ENCODE assay signal across 23 mouse cellular contexts in the genomic region with DNA sequence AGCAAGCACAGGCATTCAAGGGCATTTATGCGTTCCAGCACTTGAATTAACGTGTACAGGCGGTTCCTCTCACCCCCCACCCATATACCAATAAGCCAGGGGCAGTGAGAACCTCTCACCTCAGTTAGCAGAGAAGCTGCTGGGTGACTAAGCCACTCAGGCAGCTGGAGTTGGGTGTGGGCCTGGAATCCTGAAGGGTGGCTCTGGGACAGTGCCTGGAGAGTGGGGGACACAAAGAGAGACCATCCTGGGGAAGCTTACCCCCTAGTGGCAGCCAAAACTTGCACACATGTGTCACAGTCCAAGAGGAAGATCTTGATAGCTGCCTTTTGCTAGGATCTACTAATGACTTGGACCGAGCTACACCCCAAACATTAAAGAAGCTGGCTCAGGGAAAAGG. TPM values are rescaled to one million over a fixed set of nuclear protein-coding genes. Genes with fewer than 3 reads are reported as not detected.
DNase-seq lines count a peak whose midpoint lies in the region; ATAC-seq and TF ChIP-seq lines count a peak whose summit lies in the region.
"Had no signal": no experiment of that assay in that cellular context is flagged by ENCODE, and none has a peak within 500 bp of the region (broad histone marks: within the 10 kb centered on the region; RNA-seq: fewer than 3 reads in every experiment).

No protein-coding gene starts in this region.

- DNase-seq in hindbrain, postnatal 0 days (ENCODE audit: low spot score) = no peak
- no peak for DNase-seq in lung, postnatal 36 days
- no peak for DNase-seq in MEL (ENCODE audit: low read depth, low spot score)
- DNase-seq in liver, postnatal 0 days = no peak
- no peak for DNase-seq in urinary bladder, postnatal 4 days (ENCODE audit: low spot score in 2 of 2)
- no peak for DNase-seq in frontal cortex, adult 2 months (ENCODE audit: extremely low spot score in 1 of 2, low spot score in 1 of 2)
- DNase-seq: adrenal gland, postnatal 14 days; B cell, adult 2 months; cerebellum, adult 11 months; cerebellum, postnatal 14 days; kidney, adult 18-20 months; kidney, postnatal 10 days; thymus, postnatal 4 days had no signal

- TF ChIP-seq CTCF in hindbrain, postnatal 0 days (IDR thresholded peaks at IDR 0.05; ENCODE audit: low read depth) = peak; percentile 21
- peak in 2 of 3 experiments; percentile 2 to 8; a peak in 1 of 6 replicates for TF ChIP-seq CTCF in MEL (IDR thresholded peaks at IDR 0.05 in 2 of 3, conservative IDR thresholded peaks at IDR 0.05 in 1 of 3; ENCODE audit: control insufficient read depth in 1 of 3, insufficient read depth in 1 of 3, low read depth in 2 of 3, low read length in 3 of 3, poor library complexity in 1 of 3, severe bottlenecking in 1 of 3)
- peak; percentile 28; the same call in 1 of the 2 replicates for TF ChIP-seq CTCF in liver, postnatal 0 days (IDR thresholded peaks at IDR 0.05; ENCODE audit: low read depth)

- no peak for TF ChIP-seq POLR2A in MEL (IDR thresholded peaks at IDR 0.05; ENCODE audit: control insufficient read depth in 1 of 2, insufficient read depth in 1 of 2, low read depth in 1 of 2, low read length in 2 of 2, poor library complexity in 1 of 2)

- H3K4me2 ChIP-seq in hindbrain, postnatal 0 days (ENCODE audit: low read depth, low read length) = no peak overlapping the region
- no peak overlapping the region for H3K4me2 ChIP-seq in hindbrain, embryonic 12.5 days (replicated peaks)
- H3K4me2 ChIP-seq in lung, embryonic 15.5 days = no peak overlapping the region
- H3K4me2 ChIP-seq in liver, postnatal 0 days (ENCODE audit: low read depth, low read length) = no peak overlapping the region
- H3K4me2 ChIP-seq: forebrain, embryonic 15.5 days; heart, embryonic 12.5 days; hindbrain, embryonic 15.5 days; midbrain, embryonic 11.5 days; neural tube, embryonic 13.5 days had no signal

- no peak overlapping the region for H3K9ac ChIP-seq in hindbrain, postnatal 0 days (replicated peaks; ENCODE audit: low read length)
- no peak overlapping the region for H3K9ac ChIP-seq in hindbrain, embryonic 12.5 days
- H3K9ac ChIP-seq in lung, embryonic 15.5 days = no peak overlapping the region
- no peak overlapping the region for H3K9ac ChIP-seq in MEL (ENCODE audit: control insufficient read depth, low read depth, low read length, poor library complexity, severe bottlenecking)
- no peak overlapping the region for H3K9ac ChIP-seq in liver, postnatal 0 days (replicated peaks)
- H3K9ac ChIP-seq: forebrain, embryonic 15.5 days; heart, embryonic 12.5 days; hindbrain, embryonic 15.5 days; neural tube, embryonic 13.5 days had no signal

- no peaks in the 10 kb centered on the region for H3K27me3 ChIP-seq in hindbrain, postnatal 0 days (ENCODE audit: insufficient read depth, low read length)
- 0 out of 2 replicates have a peak, but pooled peaks cover 4% of the 10 kb centered on the region for H3K27me3 ChIP-seq in hindbrain, embryonic 12.5 days
- H3K27me3 ChIP-seq in lung, embryonic 15.5 days = 0 out of 2 replicates have a peak, but pooled peaks cover 3% of the 10 kb centered on the region
- H3K27me3 ChIP-seq in MEL (ENCODE audit: control insufficient read depth in 1 of 2, insufficient read depth in 2 of 2, low read length in 2 of 2) = no peaks in the 10 kb centered on the region
- no peaks in the 10 kb centered on the region for H3K27me3 ChIP-seq in liver, postnatal 0 days (ENCODE audit: insufficient read depth, low read length)
- H3K27me3 ChIP-seq: forebrain, embryonic 15.5 days; hindbrain, embryonic 15.5 days; Patski had no signal

- no peaks in the 10 kb centered on the region for H3K79me2 ChIP-seq in MEL (ENCODE audit: control insufficient read depth, insufficient read depth, low read length, poor library complexity)

- no peaks in the 10 kb centered on the region; the same call in 1 of the 2 replicates for H3K4me1 ChIP-seq in hindbrain, postnatal 0 days (ENCODE audit: insufficient read depth, low read length)
- H3K4me1 ChIP-seq in hindbrain, embryonic 12.5 days = no peaks in the 10 kb centered on the region
- peaks cover 21% of the 10 kb centered on the region for H3K4me1 ChIP-seq in lung, embryonic 15.5 days
- H3K4me1 ChIP-seq in MEL (ENCODE audit: control insufficient read depth in 1 of 2, insufficient read depth in 2 of 2, low read length in 2 of 2) = peaks cover 7 to 14% of the 10 kb centered on the region in 2 experiments
- H3K4me1 ChIP-seq in liver, postnatal 0 days (ENCODE audit: insufficient read depth) = peaks cover 2% of the 10 kb centered on the region
- H3K4me1 ChIP-seq: forebrain, embryonic 15.5 days; hindbrain, embryonic 15.5 days; neural tube, embryonic 13.5 days had no signal

- H3K27ac ChIP-seq in hindbrain, postnatal 0 days = peak overlapping the region; percentile 29; the same call in 1 of the 2 replicates
- no peak overlapping the region for H3K27ac ChIP-seq in hindbrain, embryonic 12.5 days
- peak overlapping the region; percentile 89 for H3K27ac ChIP-seq in lung, embryonic 15.5 days
- H3K27ac ChIP-seq in MEL (ENCODE audit: control insufficient read depth, low read depth, low read length) = no peak overlapping the region
- H3K27ac ChIP-seq in liver, postnatal 0 days (ENCODE audit: low read depth) = no peak overlapping the region
- H3K27ac ChIP-seq: forebrain, embryonic 15.5 days; hindbrain, embryonic 15.5 days; macrophage; neural tube, embryonic 13.5 days had no signal

- no peak overlapping the region for H3K4me3 ChIP-seq in hindbrain, postnatal 0 days (ENCODE audit: low read length)
- no peak overlapping the region for H3K4me3 ChIP-seq in hindbrain, embryonic 12.5 days
- no peak overlapping the region for H3K4me3 ChIP-seq in lung, embryonic 15.5 days
- no peak overlapping the region for H3K4me3 ChIP-seq in MEL (ENCODE audit: control insufficient read depth in 1 of 2, insufficient read depth in 1 of 2, low read depth in 2 of 2, low read length in 2 of 2)
- no peak overlapping the region for H3K4me3 ChIP-seq in liver, postnatal 0 days (ENCODE audit: low read depth, low read length)
- H3K4me3 ChIP-seq: forebrain, embryonic 15.5 days; heart, embryonic 12.5 days; hindbrain, embryonic 15.5 days; neural tube, embryonic 13.5 days had no signal

- 81% methylated on average over 4 of the region's 4 CpGs for WGBS in hindbrain, postnatal 0 days
- 81% methylated on average over 4 of the region's 4 CpGs for WGBS in hindbrain, embryonic 12.5 days
- WGBS in lung, embryonic 15.5 days = 52% methylated on average over 4 of the region's 4 CpGs
- 83% methylated on average over 4 of the region's 4 CpGs for WGBS in liver, postnatal 0 days (ENCODE audit: insufficient replicate concordance)

- no peaks in the 10 kb centered on the region for H3K9me3 ChIP-seq in hindbrain, postnatal 0 days (ENCODE audit: low read length)
- H3K9me3 ChIP-seq in hindbrain, embryonic 12.5 days (replicated peaks) = no peaks in the 10 kb centered on the region
- no peaks in the 10 kb centered on the region for H3K9me3 ChIP-seq in lung, embryonic 15.5 days
- no peaks in the 10 kb centered on the region for H3K9me3 ChIP-seq in MEL (replicated peaks; ENCODE audit: insufficient read depth, low read length)
- no peaks in the 10 kb centered on the region for H3K9me3 ChIP-seq in liver, postnatal 0 days (ENCODE audit: low read length)
- H3K9me3 ChIP-seq: forebrain, embryonic 15.5 days; heart, embryonic 12.5 days; hindbrain, embryonic 15.5 days; neural tube, embryonic 13.5 days had no signal

- H3K36me3 ChIP-seq in hindbrain, postnatal 0 days (ENCODE audit: insufficient read depth, low read length) = peaks cover 38% of the 10 kb centered on the region
- H3K36me3 ChIP-seq in hindbrain, embryonic 12.5 days = peaks cover 38% of the 10 kb centered on the region
- H3K36me3 ChIP-seq in lung, embryonic 15.5 days = peaks cover 28% of the 10 kb centered on the region
- H3K36me3 ChIP-seq in MEL (ENCODE audit: control insufficient read depth in 1 of 2, insufficient read depth in 2 of 2, low read length in 2 of 2) = peaks cover 12 to 15% of the 10 kb centered on the region in 2 experiments
- H3K36me3 ChIP-seq in liver, postnatal 0 days (replicated peaks; ENCODE audit: insufficient read depth, low read length) = peaks cover 24% of the 10 kb centered on the region

- no peak for TF ChIP-seq EP300 in MEL (IDR thresholded peaks at IDR 0.05; ENCODE audit: low read depth in 1 of 2, low read length in 2 of 2)
- no peak for TF ChIP-seq EP300 in liver, postnatal 0 days (IDR thresholded peaks at IDR 0.05; ENCODE audit: low read depth)

- TF ChIP-seq RAD21 in MEL (IDR thresholded peaks at IDR 0.05; ENCODE audit: low read depth, low read length) = no peak

- no peak for ATAC-seq in hindbrain, postnatal 0 days
- ATAC-seq in hindbrain, embryonic 12.5 days (ENCODE audit: low FRiP score) = no peak
- peak; percentile 20; the same call in 1 of the 2 replicates for ATAC-seq in lung, embryonic 15.5 days (ENCODE audit: borderline replicate concordance, extremely low read depth, low FRiP score, low TSS enrichment)
- no peak for ATAC-seq in liver, postnatal 0 days
- ATAC-seq: Patski had no signal

RNA-seq across cellular contexts. Expression of gene Rps6kl1, which starts 14.4 kb away (rescaled TPM):
- total RNA-seq in hindbrain, postnatal 0 days (2014; rRNA removed) = 42.0 TPM in 2 replicates
- 29.3 and 30.8 TPM in 2 replicates for polyA plus RNA-seq in hindbrain, postnatal 0 days (2015; fragmentation: Nextera tagmentation; extraction: Ambion mirVana)
- 7.2 and 7.6 TPM in 2 replicates for polyA plus RNA-seq in hindbrain, embryonic 12.5 days (2016; fragmentation: Nextera tagmentation; extraction: Ambion mirVana)
- polyA plus RNA-seq in lung, embryonic 15.5 days (2015; fragmentation: Nextera tagmentation; extraction: Ambion mirVana) = 1.1 and 1.4 TPM in 2 replicates
- 3.4 and 5.4 TPM in 2 replicates for total RNA-seq in MEL (2012; rRNA removed)
- 1 to 10 TPM in 1 of 2 experiments, not detected in 1; 6.2 TPM for polyA plus RNA-seq in MEL (2012; ENCODE audit: insufficient read depth in 1 of 2, insufficient read length in 2 of 2, low read depth in 1 of 2, low replicate concordance in 2 of 2, missing spikeins in 1 of 2)
- polyA plus RNA-seq in liver, postnatal 0 days (2015; fragmentation: Nextera tagmentation; extraction: Ambion mirVana) = 0.39 and 0.61 TPM in 2 replicates
- 35.6 and 40.1 TPM in 2 replicates for polyA plus RNA-seq in frontal cortex, adult 2 months (2012; rRNA removed)
- polyA plus RNA-seq: macrophage had no signal

RNA-seq across cellular contexts. Expression of gene Dlst, which starts 26.0 kb away (rescaled TPM):
- 104 and 115 TPM in 2 replicates for total RNA-seq in hindbrain, postnatal 0 days (2014; rRNA removed)
- 104 and 108 TPM in 2 replicates for polyA plus RNA-seq in hindbrain, postnatal 0 days (2015; fragmentation: Nextera tagmentation; extraction: Ambion mirVana)
- polyA plus RNA-seq in hindbrain, embryonic 12.5 days (2016; fragmentation: Nextera tagmentation; extraction: Ambion mirVana) = 102 and 109 TPM in 2 replicates
- polyA plus RNA-seq in lung, embryonic 15.5 days (2015; fragmentation: Nextera tagmentation; extraction: Ambion mirVana) = 108 and 109 TPM in 2 replicates
- 163 and 164 TPM in 2 replicates for total RNA-seq in MEL (2012; rRNA removed)
- polyA plus RNA-seq in MEL (2012; ENCODE audit: insufficient read depth in 1 of 2, insufficient read length in 2 of 2, low read depth in 1 of 2, low replicate concordance in 2 of 2, missing spikeins in 1 of 2) = 100 to 1,000 TPM; 230 to 376 TPM
- 68.3 and 76.4 TPM in 2 replicates for polyA plus RNA-seq in liver, postnatal 0 days (2015; fragmentation: Nextera tagmentation; extraction: Ambion mirVana)
- 155 and 158 TPM in 2 replicates for polyA plus RNA-seq in frontal cortex, adult 2 months (2012; rRNA removed)

RNA-seq across cellular contexts. Expression of gene Prox2, which starts 26.1 kb away (rescaled TPM):
- total RNA-seq in hindbrain, postnatal 0 days (2014; rRNA removed) = 0.68 and 0.79 TPM in 2 replicates
- polyA plus RNA-seq in hindbrain, postnatal 0 days (2015; fragmentation: Nextera tagmentation; extraction: Ambion mirVana) = 1.4 and 2.0 TPM in 2 replicates
- 3.2 and 4.0 TPM in 2 replicates for polyA plus RNA-seq in hindbrain, embryonic 12.5 days (2016; fragmentation: Nextera tagmentation; extraction: Ambion mirVana)
- polyA plus RNA-seq in lung, embryonic 15.5 days (2015; fragmentation: Nextera tagmentation; extraction: Ambion mirVana) = 5.5 and 6.6 TPM in 2 replicates
- 1.6 and 3.1 TPM in 2 replicates for total RNA-seq in MEL (2012; rRNA removed)
- polyA plus RNA-seq in MEL (2012; ENCODE audit: insufficient read depth in 1 of 2, insufficient read length in 2 of 2, low read depth in 1 of 2, low replicate concordance in 2 of 2, missing spikeins in 1 of 2) = 1 to 10 TPM in 1 of 2 experiments, not detected in 1; 3.6 TPM
- polyA plus RNA-seq in liver, postnatal 0 days (2015; fragmentation: Nextera tagmentation; extraction: Ambion mirVana) = 2.3 and 2.8 TPM in 2 replicates
- 1.3 TPM in 2 replicates for polyA plus RNA-seq in frontal cortex, adult 2 months (2012; rRNA removed)

RNA-seq across cellular contexts. Expression of gene Pgf, which starts 41.0 kb away (rescaled TPM):
- 2.9 and 5.0 TPM in 2 replicates for total RNA-seq in hindbrain, postnatal 0 days (2014; rRNA removed)
- 10.0 TPM in 2 replicates for polyA plus RNA-seq in hindbrain, postnatal 0 days (2015; fragmentation: Nextera tagmentation; extraction: Ambion mirVana)
- 10.6 and 11.2 TPM in 2 replicates for polyA plus RNA-seq in hindbrain, embryonic 12.5 days (2016; fragmentation: Nextera tagmentation; extraction: Ambion mirVana)
- 10.8 and 12.7 TPM in 2 replicates for polyA plus RNA-seq in lung, embryonic 15.5 days (2015; fragmentation: Nextera tagmentation; extraction: Ambion mirVana)
- total RNA-seq in MEL (2012; rRNA removed) = not detected in 2 replicates
- under 1 TPM in 1 of 2 experiments, not detected in 1; 0.46 TPM for polyA plus RNA-seq in MEL (2012; ENCODE audit: insufficient read depth in 1 of 2, insufficient read length in 2 of 2, low read depth in 1 of 2, low replicate concordance in 2 of 2, missing spikeins in 1 of 2)
- polyA plus RNA-seq in liver, postnatal 0 days (2015; fragmentation: Nextera tagmentation; extraction: Ambion mirVana) = 0.36 and 0.45 TPM in 2 replicates
- 3.6 and 4.0 TPM in 2 replicates for polyA plus RNA-seq in frontal cortex, adult 2 months (2012; rRNA removed)
- total RNA-seq: liver, adult 2 months had no signal
- polyA plus RNA-seq: liver, adult 2 months had no signal

Comparison
In these comparisons a context has a peak if more than half of its experiments do, and no peak if none do; other contexts are left out.
1. H3K27ac ChIP-seq: peak in hindbrain, postnatal 0 days (single experiment) and lung, embryonic 15.5 days (single experiment); none in hindbrain, embryonic 12.5 days (single experiment), MEL (single experiment) and liver, postnatal 0 days (single experiment).
2. Peak in every context shown above with its lines, with median percentiles within 50 percentile points of each other: CTCF ChIP-seq.